Mouse (Mus musculus): Measurements from ENCODE around the gene Rnh1.

Gene Rnh1

GRCm38 (mm10) chr7:141204546-141204945 lies 31.9 kb upstream of the Rnh1 start:
- DNase-seq: no peak

- DNase-seq: no peak
Measured at GRCm38 (mm10) chr7:141198121-141198520, 25.5 kb upstream of the Rnh1 start.

DNA sequence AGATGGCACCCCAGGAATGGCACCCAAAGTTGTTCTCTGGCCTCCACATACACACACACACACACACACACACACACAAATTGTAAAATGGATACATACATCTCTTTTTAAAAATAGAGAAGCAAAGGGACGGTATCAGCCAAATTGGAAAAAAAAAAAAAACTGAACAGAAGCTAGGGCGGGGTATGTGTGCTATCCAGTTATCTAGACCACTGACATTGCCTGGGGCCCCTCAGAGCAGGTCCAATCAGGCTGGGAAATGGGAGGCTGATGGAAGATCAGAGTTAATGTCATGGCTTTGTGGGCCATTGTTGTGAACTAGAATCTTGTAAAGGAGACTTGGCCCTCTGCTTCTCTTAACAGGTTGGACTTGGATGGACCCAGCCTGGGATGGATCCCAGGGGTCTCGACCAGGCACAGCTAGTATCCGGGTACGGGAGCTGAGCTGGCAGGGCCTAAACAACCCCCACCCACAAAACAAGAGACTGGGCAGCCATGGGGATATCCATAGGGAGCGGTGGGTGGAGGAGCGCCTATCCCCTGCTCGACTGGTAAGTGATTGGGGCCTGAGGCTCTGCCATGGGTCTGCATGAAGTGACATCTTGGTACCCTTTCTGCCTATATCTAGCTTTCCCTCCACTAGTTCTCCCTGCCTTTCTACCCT lies 24.1 kb upstream of the Rnh1 start:
- no peak for DNase-seq

GRCm38 (mm10) chr7:141195754-141196153 lies 23.1 kb upstream of the Rnh1 start:
- no peak for DNase-seq

DNA sequence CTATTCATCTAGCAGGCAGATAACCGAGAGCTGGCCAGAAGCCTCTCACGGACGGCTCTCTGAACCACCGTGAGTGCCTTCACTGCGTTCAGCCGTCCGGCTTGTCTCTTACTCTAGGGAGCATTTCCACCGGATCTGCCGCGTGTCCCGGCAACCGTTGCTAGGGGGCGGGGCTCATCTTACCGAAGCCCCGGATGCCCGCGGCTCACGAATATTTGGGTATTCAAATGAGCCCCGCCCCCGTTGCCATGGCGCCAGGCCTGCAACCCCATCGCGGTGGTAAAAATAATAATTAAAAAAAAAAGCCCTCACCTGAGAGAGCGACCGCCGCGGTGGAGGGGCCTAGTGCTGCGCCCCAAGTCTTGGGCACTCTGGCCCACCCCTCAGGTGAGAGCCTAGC lies 22.2 kb upstream of the Rnh1 start:
- DNase-seq: peak; percentile 88 to 91

DNA sequence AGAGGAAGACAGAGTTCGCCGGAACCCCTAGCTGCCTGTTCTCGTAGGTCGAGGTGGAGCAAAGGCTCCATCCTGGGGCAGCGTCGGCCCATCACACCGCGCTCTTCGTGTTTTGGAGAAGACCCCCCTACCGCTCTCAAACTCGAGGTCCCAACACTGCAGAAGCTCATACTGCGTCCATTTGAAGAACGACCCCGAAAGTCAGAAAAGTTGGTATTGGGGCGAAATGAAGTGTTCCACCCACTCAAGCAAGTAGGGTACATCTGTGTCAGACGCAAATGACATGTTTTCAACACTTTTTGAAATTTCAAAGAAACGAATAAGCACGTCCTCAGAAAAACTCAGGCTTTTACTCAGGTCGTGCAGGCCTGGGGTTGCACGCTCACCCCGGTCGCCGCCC lies 21.8 kb upstream of the Rnh1 start:
- no peak for DNase-seq

GRCm38 (mm10) chr7:141193948-141194347 lies 21.3 kb upstream of the Rnh1 start, which contains the start of the genes Hras and Lrrc56:
Gene Hras, minus strand, starts transcription at chr7:141194005.
Gene Lrrc56, plus strand, starts transcription at chr7:141194157.
- DNase-seq: peak; percentile 97

DNA sequence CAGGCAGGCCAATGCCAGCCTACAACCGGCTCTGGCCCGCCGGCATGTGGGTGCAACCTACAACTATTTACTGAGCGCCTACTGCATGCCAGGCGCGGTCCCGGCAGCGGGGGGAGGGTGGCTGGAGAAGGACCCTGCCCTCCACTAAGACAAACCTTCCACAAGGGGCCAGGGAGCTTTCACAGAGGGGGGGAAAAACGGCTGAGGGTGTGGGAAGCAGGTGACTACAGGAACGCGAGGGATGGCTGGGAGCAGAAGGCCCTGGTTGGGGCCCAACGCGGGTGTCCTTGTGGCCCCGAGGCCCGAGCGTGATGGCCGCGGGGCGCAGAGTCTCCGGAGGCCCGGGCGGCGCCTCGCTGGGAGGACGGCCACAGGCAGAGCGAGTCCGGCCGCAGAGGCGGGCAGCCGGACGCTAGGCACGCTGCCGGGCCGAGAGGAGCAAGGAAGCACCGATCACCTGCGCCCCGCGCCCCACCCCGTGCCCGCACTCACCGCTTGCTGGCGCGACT lies 20.7 kb upstream of the Rnh1 start:
- DNase-seq: peak in 1 of 2 experiments; percentile 47

- DNase-seq: no peak
Measured at GRCm38 (mm10) chr7:141192776-141193347, 20.2 kb upstream of the Rnh1 start.

DNA sequence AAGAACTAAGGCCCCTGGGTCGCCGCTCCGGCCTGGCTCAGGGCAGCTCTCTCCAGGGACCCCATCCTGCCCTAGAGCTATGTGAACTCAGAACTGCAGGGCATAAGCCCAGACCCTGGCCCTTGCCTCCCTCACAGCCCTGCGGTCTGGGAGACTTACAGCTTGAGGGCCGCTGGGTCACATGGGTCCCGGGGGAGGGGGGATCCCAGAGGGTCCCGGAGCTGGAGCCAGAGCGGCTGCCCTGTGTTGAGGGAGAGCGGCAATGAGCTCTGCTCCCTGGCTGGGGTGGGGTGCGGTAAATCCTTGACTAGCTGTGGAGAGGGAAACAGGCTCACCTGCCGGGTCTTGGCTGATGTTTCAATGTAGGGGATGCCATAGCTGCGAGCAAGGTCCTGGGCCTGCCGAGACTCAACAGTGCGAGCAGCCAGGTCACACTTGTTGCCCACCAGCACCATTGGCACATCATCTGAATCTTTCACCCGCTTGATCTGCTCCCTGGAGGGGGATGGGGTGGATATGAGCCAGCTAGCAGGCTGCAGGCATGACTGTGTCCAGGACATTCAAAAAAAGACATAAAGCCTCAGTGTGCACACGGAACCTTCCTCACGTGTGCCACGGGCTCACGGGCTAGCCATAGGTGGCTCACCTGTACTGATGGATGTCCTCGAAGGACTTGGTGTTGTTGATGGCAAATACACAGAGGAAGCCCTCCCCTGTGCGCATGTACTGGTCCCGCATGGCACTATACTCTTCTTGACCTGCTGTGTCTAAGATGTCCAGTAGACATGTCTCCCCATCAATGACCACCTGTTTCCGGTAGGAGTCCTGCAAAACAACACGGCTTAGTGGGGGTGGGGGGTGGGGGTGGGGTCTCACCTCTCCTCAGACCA lies 19.4 kb upstream of the Rnh1 start:
- DNase-seq: no peak

- no peak for DNase-seq
Measured at GRCm38 (mm10) chr7:141191036-141191435, 18.4 kb upstream of the Rnh1 start.

DNA sequence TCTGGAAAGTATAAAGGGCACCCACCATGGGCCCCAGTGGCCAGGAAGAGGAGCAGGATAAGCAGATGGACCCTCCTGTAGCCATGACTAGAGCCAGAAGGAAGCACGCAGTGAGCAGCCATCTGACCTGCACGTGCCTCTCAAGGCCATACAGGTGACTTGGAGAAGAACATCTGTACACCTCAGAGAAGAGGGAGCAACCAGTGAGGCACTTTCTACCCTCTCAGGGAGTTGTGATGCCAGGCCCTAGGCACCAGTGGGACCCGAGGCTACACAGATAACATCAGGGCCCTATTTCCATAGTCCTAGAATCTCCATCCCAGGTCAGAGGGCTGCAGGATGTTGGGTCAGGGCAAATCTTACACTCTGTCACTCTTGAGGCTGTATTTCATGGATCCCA lies 17.6 kb upstream of the Rnh1 start:
- no peak for DNase-seq

GRCm38 (mm10) chr7:141188733-141189132 lies 16.1 kb upstream of the Rnh1 start:
- no peak for DNase-seq

DNA sequence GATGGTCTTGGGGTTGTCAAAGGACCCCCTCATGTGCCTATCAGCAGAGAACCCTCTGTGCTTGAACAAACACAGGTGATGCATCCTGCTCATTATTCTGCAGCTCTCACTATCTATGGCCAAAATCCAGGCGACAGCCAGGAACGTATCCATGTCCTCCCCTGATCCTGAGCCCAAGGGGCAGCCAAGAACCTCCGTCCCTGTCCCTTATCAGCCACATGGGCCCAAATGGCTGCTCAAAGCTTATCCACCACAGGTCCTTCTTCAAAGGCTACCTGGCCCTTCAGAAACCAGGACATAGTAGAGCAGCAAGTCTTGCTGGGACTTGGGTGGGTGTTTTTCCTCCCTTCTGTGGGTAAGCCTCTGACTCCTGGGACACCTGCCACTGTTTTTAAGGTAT lies 15.5 kb upstream of the Rnh1 start:
- no peak for DNase-seq

DNA sequence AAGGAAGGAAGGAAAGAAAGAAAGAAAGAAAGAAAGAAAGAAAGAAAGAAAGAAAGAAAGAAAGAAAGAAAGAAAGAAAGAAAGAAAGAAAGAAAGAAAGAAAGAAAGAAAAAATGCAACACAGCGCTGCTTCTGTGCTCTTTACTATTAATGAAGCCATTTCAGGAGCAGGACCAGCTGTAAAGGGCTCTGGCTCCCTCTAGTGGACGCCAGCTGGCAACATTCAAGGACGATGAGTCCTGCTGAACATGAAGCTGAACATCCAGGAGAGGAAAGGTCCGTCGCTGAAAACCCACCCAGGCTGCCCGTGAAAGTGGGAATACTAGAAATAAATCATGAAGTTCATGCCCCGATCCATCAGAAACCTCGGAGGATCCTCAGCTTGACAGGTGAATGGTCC lies 3.5 kb upstream of the Rnh1 start:
- DNase-seq: peak; percentile 61 to 73

GRCm38 (mm10) chr7:141175068-141175467 lies 2.4 kb upstream of the Rnh1 start:
- DNase-seq: no peak

DNA sequence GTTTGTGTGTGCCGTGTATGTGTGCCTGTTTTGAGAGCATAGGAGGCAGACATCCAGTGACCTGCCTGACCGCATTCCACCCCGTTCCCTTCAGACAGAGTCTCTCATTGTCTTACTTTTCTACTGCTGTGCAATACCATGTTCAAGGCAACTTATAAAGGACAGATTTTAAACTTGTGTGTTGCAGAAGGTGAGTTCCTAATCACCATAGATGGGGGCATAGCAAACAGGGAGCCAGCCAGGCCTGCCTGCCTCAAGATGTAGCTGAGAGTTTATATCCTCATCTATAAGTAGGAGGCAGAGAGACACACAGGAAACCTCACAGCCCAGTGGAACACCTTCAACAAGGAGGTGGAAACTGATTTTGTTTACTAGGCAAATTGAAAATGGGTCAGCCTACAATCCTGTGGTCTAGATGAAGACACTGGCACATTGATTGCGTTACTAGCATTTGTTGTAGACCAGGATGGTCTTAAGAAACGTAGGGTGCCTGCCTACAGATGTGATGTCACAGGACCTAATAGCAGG lies 730 bp upstream of the Rnh1 start:
- no peak for DNase-seq

- no peak for DNase-seq
Measured at GRCm38 (mm10) chr7:141169866-141170265, 2.8 kb downstream of the Rnh1 start.

DNA sequence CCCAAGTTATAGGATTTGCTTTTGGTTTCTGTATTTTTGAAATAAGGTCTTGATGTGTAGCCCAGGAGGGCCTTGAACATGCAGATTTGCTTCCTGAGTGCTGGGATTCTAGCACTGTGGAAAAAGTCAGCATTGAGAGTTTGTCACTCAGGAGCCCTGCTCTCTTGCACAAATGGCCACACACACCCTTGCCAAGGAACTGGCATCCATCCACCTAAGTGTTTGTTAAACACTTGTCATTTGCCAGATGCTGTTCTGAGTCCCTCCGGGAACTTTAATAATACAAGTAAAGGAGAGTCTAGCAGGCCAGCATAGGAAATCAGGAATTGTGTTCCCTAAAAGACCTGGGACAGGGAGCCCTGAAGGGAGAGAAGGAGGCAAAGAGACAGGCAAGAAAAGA lies 3.4 kb downstream of the Rnh1 start:
- DNase-seq: no peak

- DNase-seq: peak; percentile 27 to 44
Measured at GRCm38 (mm10) chr7:141168518-141168953, 4.1 kb downstream of the Rnh1 start.

- DNase-seq: no peak
Measured at GRCm38 (mm10) chr7:141167901-141168517, 4.6 kb downstream of the Rnh1 start.

- DNase-seq: no peak
Measured at GRCm38 (mm10) chr7:141164850-141165249, 7.8 kb downstream of the Rnh1 start.

- no peak for DNase-seq
Measured at GRCm38 (mm10) chr7:141164397-141164796, 8.3 kb downstream of the Rnh1 start.

Data from thymus, adult 18-20 months (tissue).